Mouse (Mus musculus) small intestine, adult 2 months (tissue): ENCODE data around the gene Add3.

Source experiments
- CTCF ChIP-seq: fragments of 200-500 bp; IDR thresholded peaks from 2 replicates; pipeline ENCODE4 v1.5.1; 2012; ENCODE audit warnings: low read depth, mild to moderate bottlenecking, control low read depth, inconsistent platforms, low read length, moderate library complexity, mixed read lengths; ENCODE audit not compliant: insufficient replicate concordance, insufficient read length; ENCODE audit errors: extremely low read depth
- POLR2A ChIP-seq: fragments of 200-500 bp; IDR thresholded peaks from 2 replicates; pipeline ENCODE4 v1.6.1; 2012; ENCODE audit warnings: low read depth, mild to moderate bottlenecking, control low read depth, inconsistent platforms, low read length, moderate library complexity

DNA sequence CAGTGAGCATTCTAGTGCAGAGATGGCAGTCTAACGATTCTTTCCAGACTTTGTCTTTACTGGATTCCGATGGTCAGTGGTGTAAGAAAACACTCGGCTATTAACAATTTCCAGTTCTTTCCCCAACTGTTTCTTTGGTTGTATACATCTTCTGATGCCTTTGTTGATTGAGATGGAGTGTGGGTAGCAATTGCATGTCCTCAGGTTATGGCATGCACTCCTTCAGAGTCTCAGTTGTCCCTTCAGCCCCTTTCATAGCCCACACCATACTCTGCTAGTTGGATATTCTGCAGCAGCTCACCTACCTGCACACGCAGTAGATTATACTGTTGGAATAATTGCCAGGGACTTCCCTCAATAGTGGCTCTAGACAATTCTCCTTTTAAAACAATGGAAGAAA is 36.3 kb downstream of the Add3 start:
- no peak for TF ChIP-seq CTCF
- no peak for TF ChIP-seq POLR2A
